Mouse (Mus musculus) lung, postnatal 0 days (tissue): Measurements from ENCODE around the gene Alox5ap.

ENCODE experiments used
- CTCF ChIP-seq: IDR thresholded peaks from 2 replicates; pipeline ENCODE4 v1.5.1; 2016; ENCODE audit warnings: antibody characterized with exemption, mild to moderate bottlenecking
- EP300 ChIP-seq: IDR thresholded peaks from 2 replicates; pipeline ENCODE4 v1.6.1; 2016; ENCODE audit warnings: antibody characterized with exemption, mild to moderate bottlenecking, control low read depth

- TF ChIP-seq CTCF (no peak), EP300 (no peak)
Observed at GRCm38 (mm10) chr5:149221355-149221754, 43.2 kb upstream of the Alox5ap start.
